Mouse (Mus musculus) skeletal muscle tissue, postnatal 0 days (tissue): ENCODE measurements around the gene Gm8453. TPM values are rescaled to one million over a fixed set of nuclear protein-coding genes. Genes with fewer than 3 reads are reported as not detected.

Source experiments
- polyA plus RNA-seq: library from polyadenylated mRNA; unstranded; fragments of >200 nt; fragmentation: Nextera tagmentation; extraction: Ambion mirVana; gene quantifications from 2 replicates; pipeline ENCODE4 v1.2.1, GENCODE M21; 2015

Gm8453 gene
- polyA plus RNA-seq: not detected in 2 replicates

GRCm38 (mm10) chr7:22229384-22229783, at the start of gene Gm8453:
Gm8453 (minus strand) TSS chr7:22229484.

DNA sequence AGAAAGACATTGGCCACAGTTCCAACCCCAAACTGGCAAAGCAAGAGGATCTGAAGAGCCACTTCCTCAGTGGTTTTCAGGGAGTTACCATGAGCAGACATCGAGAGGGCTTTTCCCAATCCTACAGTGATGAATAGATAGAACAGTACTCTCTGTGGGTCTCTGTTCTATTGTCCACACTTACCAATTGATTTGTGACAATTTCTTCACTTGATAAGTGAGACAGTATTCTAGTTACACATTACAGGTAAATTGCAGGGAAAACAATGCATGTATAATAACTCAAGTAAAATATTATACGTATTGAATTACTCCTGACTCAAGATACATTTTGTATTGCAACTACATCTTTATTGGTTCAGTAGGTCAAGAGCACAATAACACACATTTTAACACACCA, 28.1 kb downstream of the Gm8453 start, which contains the start of gene Gm8653:
Gene Gm8653 (minus strand): TSS at position 101 of the 400 bp plus-strand sequence.

GRCm38 (mm10) chr7:22189077-22189476, 40.2 kb downstream of the Gm8453 start, which contains the start of gene Vmn1r143:
Vmn1r143 (plus strand) TSS chr7:22189377.

Other genes starting within 250 kb of the Gm8453 start
- not detected in 2 replicates for gene Vmn1r137, start 234.9 kb downstream of the Gm8453 start, polyA plus RNA-seq
- not detected in 2 replicates for gene Vmn1r138, start 200.6 kb downstream of the Gm8453 start, polyA plus RNA-seq
- gene Gm6176, start 173.2 kb downstream of the Gm8453 start, polyA plus RNA-seq: not detected in 2 replicates
- not detected in 2 replicates for gene Vmn1r139, start 160.4 kb downstream of the Gm8453 start, polyA plus RNA-seq
- not detected in 2 replicates for gene Gm16451, start 111.2 kb downstream of the Gm8453 start, polyA plus RNA-seq
- gene Gm10666, start 94.7 kb downstream of the Gm8453 start, polyA plus RNA-seq: not detected in 2 replicates
- gene Vmn1r142, start 65.4 kb downstream of the Gm8453 start, polyA plus RNA-seq: not detected in 2 replicates
- gene Vmn1r143, start 40.1 kb downstream of the Gm8453 start, polyA plus RNA-seq: not detected in 2 replicates
- gene Gm8653, start 28.2 kb downstream of the Gm8453 start, polyA plus RNA-seq: not detected in 2 replicates
- not detected in 2 replicates for gene Gm4187, start 100.2 kb upstream of the Gm8453 start, polyA plus RNA-seq
- not detected in 2 replicates for gene Gm8660, start 141.6 kb upstream of the Gm8453 start, polyA plus RNA-seq
- gene Vmn1r148, start 184.1 kb upstream of the Gm8453 start, polyA plus RNA-seq: not detected in 2 replicates
- gene Vmn1r149, start 208.7 kb upstream of the Gm8453 start, polyA plus RNA-seq: not detected in 2 replicates
- gene Gm10665, start 234.6 kb upstream of the Gm8453 start, polyA plus RNA-seq: not detected in 2 replicates